Mouse (Mus musculus) myocyte (in vitro differentiated cells): ENCODE measurements around the gene Hoxd11. TPM values are rescaled to one million over a fixed set of nuclear protein-coding genes. Genes with fewer than 3 reads are reported as not detected.

Experiments
- H3K27me3 ChIP-seq: one replicate; pipeline ENCODE4 v1.6.1; 2011; ENCODE audit not compliant: control insufficient read depth, insufficient read depth, insufficient read length
- H3K36me3 ChIP-seq: one replicate; pipeline ENCODE4 v1.6.1; 2011; ENCODE audit not compliant: control insufficient read depth, insufficient read depth
- H3K4me2 ChIP-seq: one replicate; pipeline ENCODE4 v1.6.1; 2011; ENCODE audit warnings: low read depth, control low read depth
- H3K4me3 ChIP-seq: one replicate; pipeline ENCODE4 v1.5.1; 2011; ENCODE audit warnings: mild to moderate bottlenecking, control low read depth, moderate library complexity
- H3K79me2 ChIP-seq: one replicate; pipeline ENCODE4 v1.6.1; 2011; ENCODE audit not compliant: control insufficient read depth, insufficient read depth
- H3ac ChIP-seq: one replicate; pipeline ENCODE4 v1.6.1; 2011; ENCODE audit not compliant: control insufficient read depth, insufficient read length
- CEBPB ChIP-seq: IDR thresholded peaks from 2 replicates; pipeline ENCODE4 v1.6.1; 2011; ENCODE audit warnings: mild to moderate bottlenecking, moderate library complexity; ENCODE audit not compliant: poor library complexity, insufficient read depth, severe bottlenecking
- E2F4 ChIP-seq: IDR thresholded peaks from one replicate; pipeline ENCODE4 v1.6.1; 2011; ENCODE audit warnings: mild to moderate bottlenecking, control low read depth, moderate library complexity; ENCODE audit not compliant: insufficient read depth
- MAX ChIP-seq: IDR thresholded peaks from one replicate; pipeline ENCODE4 v1.6.1; 2011; ENCODE audit warnings: low read depth, mild to moderate bottlenecking, control low read depth
- MYOD1 ChIP-seq, 3 experiments: IDR thresholded peaks; one replicate each; pipeline ENCODE4 v1.6.1; 2011; ENCODE audit warnings: control low read depth in 2 of 3, low read depth in 2 of 3, mild to moderate bottlenecking in 2 of 3, moderate library complexity in 1 of 3; ENCODE audit not compliant: insufficient read length in 2 of 3, control insufficient read depth in 1 of 3
- MYOG ChIP-seq, 3 experiments: IDR thresholded peaks; one replicate each; pipeline ENCODE4 v1.6.1; 2011; ENCODE audit warnings: control low read depth in 2 of 3, low read depth in 2 of 3, mild to moderate bottlenecking in 2 of 3; ENCODE audit not compliant: insufficient read length in 2 of 3, control insufficient read depth in 1 of 3, insufficient read depth in 1 of 3
- POLR2A ChIP-seq: IDR thresholded peaks from one replicate; pipeline ENCODE4 v1.6.1; 2011; ENCODE audit warnings: low read depth, mild to moderate bottlenecking, control low read depth, moderate library complexity; ENCODE audit not compliant: insufficient read length
- POLR2AphosphoS2 ChIP-seq: IDR thresholded peaks from one replicate; pipeline ENCODE4 v1.6.1; 2011; ENCODE audit warnings: low read depth, control low read depth; ENCODE audit not compliant: insufficient read length
- REST ChIP-seq: IDR thresholded peaks from one replicate; pipeline ENCODE4 v1.6.1; 2011; ENCODE audit warnings: mild to moderate bottlenecking, control low read depth, moderate library complexity; ENCODE audit not compliant: insufficient read depth, insufficient read length
- SRF ChIP-seq: IDR thresholded peaks from one replicate; pipeline ENCODE4 v1.6.1; 2011; ENCODE audit warnings: low read depth; ENCODE audit not compliant: control insufficient read depth, insufficient read length
- TCF12 ChIP-seq: IDR thresholded peaks from one replicate; pipeline ENCODE4 v1.6.1; 2011; ENCODE audit warnings: mild to moderate bottlenecking, control low read depth; ENCODE audit not compliant: poor library complexity, insufficient read depth, severe bottlenecking
- TCF3 ChIP-seq: IDR thresholded peaks from one replicate; pipeline ENCODE4 v1.6.1; 2011; ENCODE audit warnings: low read depth, control low read depth; ENCODE audit not compliant: insufficient read length
- USF1 ChIP-seq: IDR thresholded peaks from one replicate; pipeline ENCODE4 v1.6.1; 2011; ENCODE audit warnings: low read depth, mild to moderate bottlenecking, control low read depth, moderate library complexity
- polyA plus RNA-seq: library from polyadenylated mRNA; unstranded; fragments of >200 nt; fragmentation: generic; extraction: Trizol; gene quantifications from one replicate; pipeline ENCODE4 v1.2.1, GENCODE M21; 2012; ENCODE audit warnings: missing spikeins

Gene Hoxd11
- polyA plus RNA-seq, 1 experiment = not detected

DNA sequence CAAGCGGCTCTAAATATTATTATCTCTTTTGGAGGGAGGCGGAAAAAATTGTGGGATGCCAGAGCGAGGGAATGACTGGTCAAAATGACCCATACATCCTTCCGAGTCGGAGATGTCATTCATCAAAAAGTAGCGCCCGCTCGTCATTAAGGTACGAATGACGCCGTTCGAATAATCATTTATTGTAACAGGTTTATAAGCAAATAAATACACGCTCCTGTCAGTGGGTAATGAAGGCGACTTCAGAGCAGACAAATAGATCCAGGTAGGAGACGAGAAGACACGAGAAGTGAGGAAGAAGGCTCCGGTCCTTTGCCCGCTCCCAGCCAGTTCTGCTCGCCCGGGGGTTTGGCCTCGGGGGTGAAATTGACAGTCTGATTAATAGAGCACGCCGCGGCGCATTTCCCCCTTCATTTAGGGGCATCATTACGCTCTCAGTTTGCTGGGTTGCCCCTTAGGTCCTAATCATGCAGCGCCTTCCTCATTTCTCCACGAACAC lies 19.8 kb upstream of the Hoxd11 start, which contains the start of gene Evx2:
TSS of gene Evx2 (minus strand) at position 51 of the 499 bp plus-strand sequence.
- Histone ChIP-seq H3K4me2 (no peak within 1 kb of the TSS), H3K36me3 (no peaks in the 10 kb centered on the region), H3K4me3 (no peak within 1 kb of the TSS), H3K79me2 (no peaks in the 10 kb centered on the region), H3K27me3 (peaks cover 48% of the 10 kb centered on the region), H3ac (no peak within 1 kb of the TSS)
- TF ChIP-seq USF1 (no peak), TCF12 (no peak), MYOD1 (IDR thresholded peaks at IDR 0.05; ENCODE audit: control insufficient read depth in 1 of 3, insufficient read length in 2 of 3, low read depth in 2 of 3) (no peak), MYOG (IDR thresholded peaks at IDR 0.05; ENCODE audit: control insufficient read depth in 1 of 3, insufficient read depth in 1 of 3, insufficient read length in 2 of 3, low read depth in 2 of 3) (no peak), MAX (no peak), CEBPB (no peak), REST (no peak), E2F4 (no peak), POLR2AphosphoS2 (no peak), POLR2A (no peak), TCF3 (no peak), SRF (no peak)

DNA sequence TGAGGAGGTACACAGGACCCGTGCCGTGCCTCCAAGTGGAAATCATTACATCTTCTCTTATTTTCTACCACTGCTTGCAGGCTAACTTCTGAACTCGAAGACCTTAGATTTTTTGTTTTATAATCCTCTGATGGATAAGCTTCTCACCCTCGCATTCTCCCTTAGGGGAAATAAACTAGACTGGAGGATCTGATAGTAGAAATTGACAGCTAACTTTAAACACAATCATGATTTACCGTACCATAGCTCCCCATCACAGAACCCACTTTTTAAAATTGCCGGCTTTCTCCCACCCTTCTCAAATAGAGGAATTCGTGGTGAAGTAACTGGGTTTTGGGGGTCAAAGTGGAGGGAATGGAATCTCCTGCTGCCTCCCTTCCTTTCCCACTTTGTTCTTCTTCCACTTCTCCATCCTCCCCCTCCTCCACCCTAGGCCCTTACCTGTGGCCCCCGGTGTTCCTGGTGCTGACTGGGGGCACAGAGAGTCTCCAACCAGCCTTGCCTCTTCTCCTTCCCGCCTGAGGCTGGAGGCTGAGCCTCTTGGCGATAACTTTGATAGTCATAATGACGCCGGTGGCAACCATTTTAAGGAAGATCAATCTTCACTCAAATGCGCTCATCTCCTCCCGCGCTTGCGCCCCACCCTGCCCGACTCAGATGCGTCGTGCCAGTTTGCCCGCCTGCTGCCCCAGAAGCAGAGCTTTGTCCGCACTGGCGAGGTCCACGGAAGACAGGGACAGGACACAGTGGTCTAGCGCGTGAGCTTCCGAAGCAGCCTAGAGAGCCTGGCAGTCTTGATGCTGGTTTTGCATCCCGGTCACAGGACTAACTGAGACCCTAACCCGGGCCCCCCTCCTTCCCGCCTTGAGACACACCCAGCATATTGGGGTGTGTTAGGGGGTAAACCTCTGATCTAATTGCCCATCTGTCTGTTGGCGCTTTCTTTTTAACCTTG lies 18.7 kb upstream of the Hoxd11 start:
- Histone ChIP-seq H3K27me3 (peaks cover 43% of the 10 kb centered on the region), H3K4me2 (no peak overlapping the region), H3K4me3 (no peak overlapping the region), H3K36me3 (no peaks in the 10 kb centered on the region), H3ac (no peak overlapping the region), H3K79me2 (no peaks in the 10 kb centered on the region)
- TF ChIP-seq REST (no peak), MYOD1 (IDR thresholded peaks at IDR 0.05; ENCODE audit: control insufficient read depth in 1 of 3, insufficient read length in 2 of 3, low read depth in 2 of 3) (no peak), TCF12 (no peak), E2F4 (no peak), POLR2A (no peak)

DNA sequence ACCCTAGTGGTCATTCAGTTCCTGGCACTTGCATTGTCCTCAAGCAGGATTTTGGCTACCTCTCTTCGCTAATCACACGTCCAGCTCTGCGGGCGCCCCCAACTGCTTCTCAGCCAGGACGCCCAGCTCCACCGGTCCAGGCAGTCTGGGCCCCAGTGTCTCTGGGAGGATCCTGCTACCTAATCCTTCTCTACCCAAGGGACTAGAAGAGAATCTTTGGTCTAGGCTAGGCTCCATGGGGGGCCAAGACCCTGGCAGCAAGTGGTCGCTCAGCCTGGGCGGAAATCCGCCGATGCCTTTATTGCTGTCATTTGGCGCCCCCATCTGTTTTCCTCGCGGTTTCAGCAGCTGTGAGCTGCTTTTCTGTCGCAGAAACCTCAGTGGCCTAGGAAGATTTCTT lies 17.7 kb upstream of the Hoxd11 start:
- Histone ChIP-seq H3K79me2 (no peaks in the 10 kb centered on the region), H3ac (no peak overlapping the region), H3K4me2 (no peak overlapping the region), H3K36me3 (no peaks in the 10 kb centered on the region), H3K4me3 (no peak overlapping the region), H3K27me3 (peaks cover 50% of the 10 kb centered on the region)
- no peak for TF ChIP-seq TCF3
- no peak for TF ChIP-seq POLR2AphosphoS2
- no peak for TF ChIP-seq MAX
- no peak for TF ChIP-seq POLR2A
- TF ChIP-seq TCF12 = no peak

DNA sequence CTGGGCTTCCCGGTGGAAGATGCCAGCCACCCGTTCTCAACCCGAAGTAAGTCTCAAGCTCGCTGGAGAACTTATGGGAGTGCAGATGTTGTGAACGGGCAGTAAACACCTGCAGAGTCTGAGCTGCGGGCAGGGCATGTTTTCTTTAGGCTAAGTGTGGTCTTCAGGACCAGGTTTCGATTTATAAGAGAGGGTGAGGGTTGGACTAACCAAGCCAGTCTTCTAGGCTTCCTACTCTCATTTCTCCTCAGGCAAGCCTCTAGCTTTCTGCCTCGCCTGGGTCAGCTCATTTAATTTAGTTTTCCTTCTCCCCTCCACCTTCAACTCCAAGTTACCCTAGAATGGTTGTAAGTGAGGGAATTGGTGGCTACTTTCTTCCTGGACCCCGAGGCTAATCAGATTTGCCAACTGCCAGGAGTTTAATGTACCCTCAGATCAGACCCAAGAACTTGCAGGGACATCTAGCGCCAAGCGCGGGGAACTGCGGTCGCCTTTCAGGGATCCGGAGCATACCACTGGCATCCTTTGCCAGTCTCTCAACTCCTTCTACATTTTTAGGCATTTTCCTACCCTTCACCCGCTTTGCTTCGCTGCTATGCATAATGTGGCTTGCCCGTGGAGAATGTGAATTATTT lies 15.9 kb upstream of the Hoxd11 start:
- Histone ChIP-seq H3ac (no peak overlapping the region), H3K27me3 (peaks cover 60% of the 10 kb centered on the region), H3K4me2 (peak overlapping the region; percentile 37), H3K4me3 (no peak overlapping the region), H3K36me3 (no peaks in the 10 kb centered on the region), H3K79me2 (no peaks in the 10 kb centered on the region)
- no peak for TF ChIP-seq MYOG (IDR thresholded peaks at IDR 0.05; ENCODE audit: control insufficient read depth in 1 of 3, insufficient read depth in 1 of 3, insufficient read length in 2 of 3, low read depth in 2 of 3)
- TF ChIP-seq CEBPB = no peak
- no peak for TF ChIP-seq REST
- TF ChIP-seq E2F4 = no peak
- no peak for TF ChIP-seq MYOD1 (IDR thresholded peaks at IDR 0.05; ENCODE audit: control insufficient read depth in 1 of 3, insufficient read length in 2 of 3, low read depth in 2 of 3)
- TF ChIP-seq USF1 = no peak
- TF ChIP-seq MAX = no peak
- TF ChIP-seq POLR2AphosphoS2 = no peak
- TF ChIP-seq POLR2A = no peak
- TF ChIP-seq TCF12 = no peak

DNA sequence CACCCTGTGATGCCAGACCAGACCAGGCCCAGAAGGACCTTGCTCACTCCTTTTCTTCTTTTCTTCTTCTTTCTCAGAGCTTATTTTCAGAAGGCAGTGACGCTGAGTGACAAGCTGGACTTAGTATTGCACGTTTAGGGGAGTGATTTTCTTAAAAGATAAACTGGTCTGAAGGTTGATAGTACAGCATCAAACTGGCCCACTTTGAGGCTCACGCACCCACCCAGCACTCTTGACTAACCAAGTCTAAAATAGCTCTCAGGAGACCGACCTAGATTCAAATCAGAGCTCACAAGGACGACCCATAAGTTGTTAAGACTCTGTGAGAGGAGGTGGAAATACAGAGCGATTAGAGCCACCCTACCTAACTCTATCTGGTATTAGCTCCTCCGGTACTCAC lies 12.9 kb upstream of the Hoxd11 start:
- Histone ChIP-seq H3K79me2 (no peaks in the 10 kb centered on the region), H3ac (no peak overlapping the region), H3K4me2 (no peak overlapping the region), H3K4me3 (no peak overlapping the region), H3K36me3 (no peaks in the 10 kb centered on the region), H3K27me3 (peaks cover 46% of the 10 kb centered on the region)
- TF ChIP-seq TCF3 (no peak), MYOD1 (IDR thresholded peaks at IDR 0.05; ENCODE audit: control insufficient read depth in 1 of 3, insufficient read length in 2 of 3, low read depth in 2 of 3) (no peak), CEBPB (no peak), POLR2A (no peak), MYOG (IDR thresholded peaks at IDR 0.05; ENCODE audit: control insufficient read depth in 1 of 3, insufficient read depth in 1 of 3, insufficient read length in 2 of 3, low read depth in 2 of 3) (no peak), USF1 (no peak), SRF (no peak), TCF12 (no peak), MAX (no peak), POLR2AphosphoS2 (no peak), REST (no peak)
